Mouse (Mus musculus): ENCODE measurements at regions not wholly inside any gene's neighbourhood (a gene's known extent, or its start where the extent isn't known, plus 50 kb on each side); places are given as distances from the start of the nearest gene placed in this dataset.
"Not testable (repeated sequence)": the region's sequence is repeated elsewhere in the genome, so short reads cannot be mapped to it uniquely, and the experiment has no call there.

DNA sequence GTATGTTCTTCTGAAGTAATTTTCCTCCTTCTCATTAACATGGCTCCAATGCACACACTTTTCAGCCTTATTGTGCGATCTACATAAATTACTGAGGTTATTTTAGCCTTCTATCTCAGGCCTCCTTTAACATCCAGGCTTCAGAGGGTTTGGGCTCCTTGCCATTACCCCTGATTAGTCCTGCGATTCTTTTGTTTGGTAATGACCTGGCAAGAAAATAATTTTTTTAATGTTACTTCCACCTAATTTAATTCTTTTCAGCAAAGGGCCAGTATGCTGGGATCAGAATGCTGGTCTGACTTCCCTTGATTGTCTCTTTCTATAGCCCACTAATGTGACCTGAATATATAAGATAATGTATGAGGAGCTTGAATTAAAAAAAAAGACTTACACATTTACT lies 739.4 kb downstream of the Tbl1xr1 start:
- H3K4me2 ChIP-seq = no peak overlapping the region
- WGBS = 48% methylated on average over 2 of the region's 2 CpGs
- H3K4me3 ChIP-seq (replicated peaks) = no peak overlapping the region
- H3K9me3 ChIP-seq = no peaks in the 10 kb centered on the region
- no peak overlapping the region for H3K9ac ChIP-seq
- peak; percentile 89; the same call in 1 of the 2 replicates for ATAC-seq (ENCODE audit: low FRiP score)
- H3K27ac ChIP-seq = no peak overlapping the region
- H3K27me3 ChIP-seq = no peaks in the 10 kb centered on the region
- H3K4me1 ChIP-seq = no peaks in the 10 kb centered on the region; the same call in 1 of the 2 replicates
- no peaks in the 10 kb centered on the region for H3K36me3 ChIP-seq (replicated peaks)

GRCm38 (mm10) chr3:22826485-22826884 lies 750.0 kb downstream of the Tbl1xr1 start:
- no peaks in the 10 kb centered on the region for H3K9me3 ChIP-seq
- no peak overlapping the region for H3K9ac ChIP-seq
- H3K4me2 ChIP-seq = no peak overlapping the region
- ATAC-seq (ENCODE audit: low FRiP score) = no peak
- H3K4me3 ChIP-seq (replicated peaks) = no peak overlapping the region
- 89% methylated on average over 4 of the region's 4 CpGs for WGBS
- H3K4me1 ChIP-seq = no peaks in the 10 kb centered on the region
- no peaks in the 10 kb centered on the region for H3K27me3 ChIP-seq
- no peak overlapping the region for H3K27ac ChIP-seq
- H3K36me3 ChIP-seq (replicated peaks) = no peaks in the 10 kb centered on the region

DNA sequence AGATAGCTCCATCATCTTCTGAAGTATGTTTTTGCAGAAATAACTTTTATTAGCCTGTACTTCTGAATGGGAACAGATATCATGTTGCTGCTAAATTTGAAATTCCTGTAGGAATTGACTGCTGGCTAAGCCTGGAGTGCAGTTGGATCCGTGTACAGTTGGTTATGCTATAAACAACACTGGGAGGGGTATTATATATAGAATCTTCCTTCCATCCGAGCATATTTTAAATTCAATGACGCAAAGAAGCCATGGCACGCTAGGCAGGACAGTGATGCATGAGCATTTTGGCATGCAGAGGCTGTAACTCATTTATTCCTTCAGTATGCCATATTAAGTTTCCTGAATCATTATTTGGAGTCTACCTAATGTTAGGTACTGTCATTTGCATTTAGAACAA lies 762.5 kb downstream of the Tbl1xr1 start:
- H3K27me3 ChIP-seq = no peaks in the 10 kb centered on the region
- no peak overlapping the region for H3K9ac ChIP-seq
- no peak overlapping the region for H3K27ac ChIP-seq
- H3K4me2 ChIP-seq = no peak overlapping the region
- H3K36me3 ChIP-seq (replicated peaks) = no peaks in the 10 kb centered on the region
- WGBS = 86% methylated on average over 4 of the region's 4 CpGs
- H3K4me1 ChIP-seq = no peaks in the 10 kb centered on the region
- no peaks in the 10 kb centered on the region for H3K9me3 ChIP-seq
- ATAC-seq (ENCODE audit: low FRiP score) = no peak
- no peak overlapping the region for H3K4me3 ChIP-seq (replicated peaks)

DNA sequence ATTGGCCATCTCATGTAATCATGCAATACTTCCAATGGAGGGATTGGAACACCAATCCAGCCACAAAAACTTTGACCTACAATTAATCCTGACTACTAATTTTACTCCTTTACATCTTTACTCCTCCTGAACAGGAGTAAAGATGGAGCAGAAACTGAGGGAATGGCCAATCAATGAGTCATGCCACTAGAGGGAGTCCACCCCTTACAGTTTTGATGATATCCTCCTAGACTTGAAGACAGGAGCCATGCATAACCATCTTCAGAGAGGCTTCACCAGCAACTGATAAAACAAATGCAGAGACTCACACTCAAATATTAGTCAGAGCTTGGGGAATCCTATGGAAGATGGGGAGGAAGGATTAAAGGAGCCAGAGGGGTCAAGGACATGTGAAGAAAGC lies 774.0 kb downstream of the Tbl1xr1 start:
- no peaks in the 10 kb centered on the region for H3K9me3 ChIP-seq
- no peak overlapping the region for H3K4me3 ChIP-seq (replicated peaks)
- no peaks in the 10 kb centered on the region for H3K4me1 ChIP-seq
- no peak overlapping the region for H3K27ac ChIP-seq
- no peak overlapping the region for H3K4me2 ChIP-seq
- no peak overlapping the region for H3K9ac ChIP-seq
- ATAC-seq (ENCODE audit: low FRiP score) = no peak
- H3K27me3 ChIP-seq = no peaks in the 10 kb centered on the region
- no peaks in the 10 kb centered on the region for H3K36me3 ChIP-seq (replicated peaks)

DNA sequence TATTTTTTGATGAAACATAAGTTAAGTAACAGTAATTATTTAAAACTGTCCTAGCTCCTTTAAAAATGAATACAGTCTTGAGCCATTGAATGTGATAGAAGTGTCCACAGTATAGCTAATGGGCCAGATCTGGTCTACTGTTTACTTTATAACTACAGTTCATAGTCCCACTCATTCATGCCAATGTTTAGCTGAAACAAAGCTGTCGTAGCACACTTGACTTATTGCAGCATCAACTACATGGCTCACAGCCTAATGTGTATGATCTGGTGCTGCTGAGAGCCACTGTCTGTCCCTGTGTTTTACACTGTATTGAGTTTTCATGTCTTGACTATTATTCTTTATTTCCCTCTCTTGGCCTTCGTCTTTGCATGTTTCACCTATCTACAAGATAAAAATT lies 787.1 kb downstream of the Tbl1xr1 start:
- ATAC-seq (ENCODE audit: low FRiP score) = no peak
- WGBS = 97% methylated on average over 2 of the region's 2 CpGs
- no peak overlapping the region for H3K27ac ChIP-seq

DNA sequence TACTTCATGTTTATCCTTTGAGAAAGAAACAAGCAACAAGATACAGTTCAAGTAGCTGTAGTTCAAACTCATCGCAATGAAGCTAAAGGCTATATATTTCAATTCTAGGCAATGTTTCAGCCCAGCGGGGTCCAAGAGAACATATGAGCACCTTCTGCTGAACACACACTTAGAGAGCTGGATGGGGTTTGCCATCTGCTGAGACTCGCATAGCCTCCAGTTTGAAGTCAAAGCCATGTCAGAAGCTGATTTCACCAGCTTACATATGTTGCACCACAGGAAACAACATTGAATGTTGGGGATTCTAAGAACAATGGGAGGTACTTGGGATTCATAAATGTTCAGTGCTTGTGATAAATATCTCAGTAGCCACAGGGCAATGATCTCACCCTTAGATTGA lies 801.4 kb downstream of the Tbl1xr1 start:
- no peak overlapping the region for H3K9ac ChIP-seq
- no peaks in the 10 kb centered on the region for H3K27me3 ChIP-seq
- WGBS = 90% methylated on average over 3 of the region's 3 CpGs
- ATAC-seq (ENCODE audit: low FRiP score) = no peak
- H3K4me3 ChIP-seq (replicated peaks) = no peak overlapping the region
- no peaks in the 10 kb centered on the region for H3K9me3 ChIP-seq
- H3K4me2 ChIP-seq = no peak overlapping the region
- no peaks in the 10 kb centered on the region for H3K36me3 ChIP-seq (replicated peaks)
- no peak overlapping the region for H3K27ac ChIP-seq
- H3K4me1 ChIP-seq = no peaks in the 10 kb centered on the region

More for the DNA sequence above, 787.1 kb downstream of the Tbl1xr1 start:
- Histone ChIP-seq H3K27me3 (no peaks in the 10 kb centered on the region), H3K9me3 (no peaks in the 10 kb centered on the region), H3K9ac (no peak overlapping the region), H3K36me3 (replicated peaks) (no peaks in the 10 kb centered on the region), H3K4me1 (no peaks in the 10 kb centered on the region), H3K4me3 (replicated peaks) (no peak overlapping the region), H3K4me2 (no peak overlapping the region)

- 82% methylated on average over 1 of the region's 1 CpGs for WGBS
- H3K9ac ChIP-seq = no peak overlapping the region
- H3K4me2 ChIP-seq = no peak overlapping the region
Measured at GRCm38 (mm10) chr3:22892735-22893134, 816.3 kb downstream of the Tbl1xr1 start.

DNA sequence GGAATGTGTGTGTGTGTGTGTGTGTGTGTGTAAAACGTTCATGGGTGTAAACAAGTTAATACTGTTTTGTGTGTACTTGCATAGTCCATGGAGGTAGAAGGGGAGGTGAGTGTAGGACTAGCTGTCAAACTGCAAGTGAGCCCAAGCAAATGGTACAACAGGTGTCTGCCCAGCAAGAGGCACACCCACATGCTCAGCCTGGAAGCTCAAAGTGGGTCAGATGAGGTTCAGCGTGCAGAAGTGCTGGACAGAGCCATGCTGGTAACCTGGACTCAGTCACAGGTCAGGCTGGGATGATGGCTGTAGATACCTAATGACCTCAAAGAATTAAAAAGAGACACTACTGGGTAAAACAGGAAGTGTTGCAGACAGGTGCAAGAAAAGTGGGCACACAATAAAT lies 821.2 kb downstream of the Tbl1xr1 start:
- Histone ChIP-seq H3K27ac (no peak overlapping the region), H3K9me3 (no peaks in the 10 kb centered on the region), H3K4me1 (no peaks in the 10 kb centered on the region), H3K4me3 (replicated peaks) (no peak overlapping the region), H3K27me3 (no peaks in the 10 kb centered on the region), H3K4me2 (no peak overlapping the region), H3K36me3 (replicated peaks) (no peaks in the 10 kb centered on the region), H3K9ac (no peak overlapping the region)
- no peak for ATAC-seq (ENCODE audit: low FRiP score)
- WGBS = 67% methylated on average over 2 of the region's 2 CpGs

More at GRCm38 (mm10) chr3:22892735-22893134, 816.3 kb downstream of the Tbl1xr1 start:
- Histone ChIP-seq H3K27ac (no peak overlapping the region), H3K9me3 (no peaks in the 10 kb centered on the region), H3K4me1 (no peaks in the 10 kb centered on the region), H3K4me3 (replicated peaks) (no peak overlapping the region), H3K36me3 (replicated peaks) (no peaks in the 10 kb centered on the region), H3K27me3 (no peaks in the 10 kb centered on the region)
- no peak for ATAC-seq (ENCODE audit: low FRiP score)

- no peak for ATAC-seq (ENCODE audit: low FRiP score)
Measured at GRCm38 (mm10) chr3:22900966-22901365, 824.5 kb downstream of the Tbl1xr1 start.

DNA sequence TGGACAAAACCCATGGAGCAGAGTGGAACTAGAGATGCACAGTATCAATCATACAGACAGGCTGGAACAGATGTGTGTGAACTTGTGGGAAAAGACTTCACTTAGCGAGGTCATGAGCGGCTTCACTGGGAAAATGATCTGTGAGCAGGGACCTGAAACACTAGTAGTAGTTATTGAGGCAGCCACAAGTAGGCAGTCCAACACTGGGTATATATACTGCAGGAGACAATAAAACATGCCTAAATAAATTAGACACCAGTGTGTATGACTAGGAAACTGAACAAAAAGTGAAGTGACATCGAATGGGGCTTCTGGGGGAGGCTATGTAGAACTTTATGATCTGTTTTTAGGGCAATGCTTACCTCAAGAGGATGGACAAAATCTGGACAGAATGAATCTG lies 852.5 kb downstream of the Tbl1xr1 start:
- Histone ChIP-seq H3K27ac (no peak overlapping the region), H3K27me3 (no peaks in the 10 kb centered on the region), H3K9me3 (no peaks in the 10 kb centered on the region), H3K4me1 (no peaks in the 10 kb centered on the region), H3K4me2 (no peak overlapping the region), H3K4me3 (replicated peaks) (no peak overlapping the region), H3K36me3 (replicated peaks) (no peaks in the 10 kb centered on the region), H3K9ac (no peak overlapping the region)
- no peak for ATAC-seq (ENCODE audit: low FRiP score)
- 81% methylated on average over 3 of the region's 3 CpGs for WGBS

More at GRCm38 (mm10) chr3:22900966-22901365, 824.5 kb downstream of the Tbl1xr1 start:
- H3K27me3 ChIP-seq = no peaks in the 10 kb centered on the region
- 92% methylated on average over 10 of the region's 10 CpGs for WGBS
- H3K4me1 ChIP-seq = no peaks in the 10 kb centered on the region
- no peaks in the 10 kb centered on the region for H3K9me3 ChIP-seq
- no peak overlapping the region for H3K9ac ChIP-seq
- no peak overlapping the region for H3K4me3 ChIP-seq (replicated peaks)
- H3K4me2 ChIP-seq = no peak overlapping the region
- no peaks in the 10 kb centered on the region for H3K36me3 ChIP-seq (replicated peaks)
- no peak overlapping the region for H3K27ac ChIP-seq

GRCm38 (mm10) chr3:22929762-22930519 lies 853.5 kb downstream of the Tbl1xr1 start:
- Histone ChIP-seq H3K4me3 (replicated peaks) (no peak overlapping the region), H3K27ac (no peak overlapping the region), H3K9ac (no peak overlapping the region), H3K4me1 (no peaks in the 10 kb centered on the region), H3K36me3 (replicated peaks) (no peaks in the 10 kb centered on the region), H3K9me3 (no peaks in the 10 kb centered on the region), H3K4me2 (no peak overlapping the region), H3K27me3 (no peaks in the 10 kb centered on the region)
- peak; percentile 61; the same call in 1 of the 2 replicates for ATAC-seq (ENCODE audit: low FRiP score)
- WGBS = 77% methylated on average over 2 of the region's 2 CpGs

GRCm38 (mm10) chr3:22945646-22946045 lies 869.2 kb downstream of the Tbl1xr1 start:
- ATAC-seq (ENCODE audit: low FRiP score); H3K9ac ChIP-seq: not testable (repeated sequence)
- WGBS = 79% methylated on average over 4 of the region's 4 CpGs

GRCm38 (mm10) chr3:22947181-22947580 lies 870.7 kb downstream of the Tbl1xr1 start:
- Histone ChIP-seq H3K4me2 (no peak overlapping the region), H3K36me3 (replicated peaks) (no peaks in the 10 kb centered on the region), H3K4me1 (no peaks in the 10 kb centered on the region), H3K27ac (no peak overlapping the region), H3K9me3 (0 out of 2 replicates have a peak, but pooled peaks cover 5% of the 10 kb centered on the region), H3K4me3 (replicated peaks) (no peak overlapping the region), H3K9ac (no peak overlapping the region), H3K27me3 (no peaks in the 10 kb centered on the region)
- ATAC-seq (ENCODE audit: low FRiP score) = no peak
- 77% methylated on average over 4 of the region's 4 CpGs for WGBS

More at GRCm38 (mm10) chr3:22945646-22946045, 869.2 kb downstream of the Tbl1xr1 start:
- H3K36me3 ChIP-seq (replicated peaks); H3K4me1 ChIP-seq; H3K27me3 ChIP-seq; H3K9me3 ChIP-seq; H3K27ac ChIP-seq; H3K4me2 ChIP-seq; H3K4me3 ChIP-seq (replicated peaks): not testable (repeated sequence)
